Mouse (Mus musculus): ENCODE results near the gene Coasy. TPM values are rescaled to one million over a fixed set of nuclear protein-coding genes. Genes with fewer than 3 reads are reported as not detected.
"Not testable (repeated sequence)": the region's sequence is repeated elsewhere in the genome, so short reads cannot be mapped to it uniquely, and the experiment has no call there.

Gene Coasy
- polyA plus RNA-seq, 1 experiment from 2014 or later: 45.7 TPM

GRCm38 (mm10) chr11:101109351-101109750, 27.0 kb downstream of the Coasy start:
- CTCF ChIA-PET: interaction anchor here (0.9 to 1.4 kb wide), 2 partner anchors 61 to 67 kb away, joined by 3 read pairs; partner anchors contain the start of gene Cntnap1
- no peak for DNase-seq (ENCODE audit: low read depth, low spot score)
- no peak for TF ChIP-seq CTCF (IDR thresholded peaks at IDR 0.05)
- POLR2A ChIA-PET: interaction anchor here (1.0 kb wide), 1 partner anchor 14 kb away, joined by 3 read pairs; the partner anchor contains the start of gene Psmc3ip
- ATAC-seq: no peak
- in situ Hi-C loops (cut with MboI; ENCODE audit: low pct_unique_long_range_greater_than_20kb): no loop called here
- no peaks in the 10 kb centered on the region for H3K27me3 ChIP-seq

DNA sequence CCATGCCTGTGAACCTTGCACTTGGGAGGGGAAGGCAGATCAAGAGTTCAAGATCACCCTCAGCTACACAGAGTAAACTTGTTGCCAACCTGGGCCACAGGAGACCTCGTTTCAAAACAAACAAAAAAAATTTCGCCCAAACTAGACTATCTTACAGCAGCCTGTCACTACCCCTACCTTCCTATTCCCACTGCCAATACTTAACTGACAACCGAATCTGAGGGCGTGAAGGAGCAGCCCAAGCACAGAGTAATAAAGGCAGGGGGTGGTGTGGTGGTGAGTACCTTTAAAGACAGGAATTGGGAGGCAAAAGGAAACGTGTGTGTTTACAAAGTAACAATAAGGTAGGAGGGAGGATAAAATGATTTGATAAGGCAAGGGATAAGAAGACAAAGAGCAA, 28.3 kb downstream of the Coasy start:
- H3K27me3 ChIP-seq: no peaks in the 10 kb centered on the region
- POLR2A ChIA-PET: interaction anchor here (1.1 kb wide), 1 partner anchor 23 kb away, joined by 4 read pairs; no protein-coding TSS in a partner anchor
- DNase-seq (ENCODE audit: low read depth, low spot score) (no peak), ATAC-seq (no peak)
- in situ Hi-C loops (cut with MboI; ENCODE audit: low pct_unique_long_range_greater_than_20kb): no loop called here
- TF ChIP-seq CTCF (IDR thresholded peaks at IDR 0.05): no peak
- CTCF ChIA-PET: interaction anchor here (0.6 kb wide), 1 partner anchor 316 kb away, joined by 3 read pairs; no protein-coding TSS in a partner anchor

DNA sequence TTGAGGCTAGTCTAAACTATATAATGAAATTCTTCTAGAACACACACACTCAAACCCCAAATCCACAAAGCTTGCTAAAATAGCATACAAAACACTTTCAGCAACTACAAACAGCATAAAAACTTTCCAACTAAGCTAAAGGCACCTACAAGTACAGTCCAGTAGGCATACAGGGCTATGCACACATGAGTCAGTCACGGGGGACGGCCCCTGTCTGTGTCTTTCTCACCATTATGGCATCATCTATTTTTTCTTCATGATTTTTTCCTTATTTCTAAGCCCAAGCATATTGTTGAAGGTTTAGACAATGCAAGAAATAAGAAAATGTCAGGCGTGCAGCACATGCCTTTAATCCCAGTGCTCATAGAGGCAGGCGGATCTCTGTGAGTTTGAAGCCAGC, 28.8 kb downstream of the Coasy start:
- no peaks in the 10 kb centered on the region for H3K27me3 ChIP-seq
- DNase-seq (ENCODE audit: low read depth, low spot score) (no peak), ATAC-seq (no peak)
- in situ Hi-C loops (cut with MboI; ENCODE audit: low pct_unique_long_range_greater_than_20kb): no loop called here
- ChIA-PET CTCF (interaction anchor here (0.6 kb wide), 1 partner anchor 316 kb away, joined by 3 read pairs; no protein-coding TSS in a partner anchor), POLR2A (interaction anchor here (1.1 kb wide), 1 partner anchor 23 kb away, joined by 4 read pairs; no protein-coding TSS in a partner anchor)
- TF ChIP-seq CTCF (IDR thresholded peaks at IDR 0.05): no peak

- in situ Hi-C loops (cut with MboI; ENCODE audit: low pct_unique_long_range_greater_than_20kb): no loop called here
- ChIA-PET POLR2A (no interaction called here), CTCF (no interaction called here)
- ATAC-seq: no peak
- no peaks in the 10 kb centered on the region for H3K27me3 ChIP-seq
- no peak for DNase-seq (ENCODE audit: low read depth, low spot score)
- no peak for TF ChIP-seq CTCF (IDR thresholded peaks at IDR 0.05)
Measured at GRCm38 (mm10) chr11:101112186-101112585, 29.8 kb downstream of the Coasy start.

GRCm38 (mm10) chr11:101115564-101115963, 33.2 kb downstream of the Coasy start:
- no peak for ATAC-seq
- H3K27me3 ChIP-seq: no peaks in the 10 kb centered on the region
- in situ Hi-C loops (cut with MboI; ENCODE audit: low pct_unique_long_range_greater_than_20kb): no loop called here
- ChIA-PET POLR2A (interaction anchor here (1.2 kb wide), 1 partner anchor 11 kb away, joined by 3 read pairs; no protein-coding TSS in a partner anchor), CTCF (no interaction called here)
- no peak for DNase-seq (ENCODE audit: low read depth, low spot score)
- no peak for TF ChIP-seq CTCF (IDR thresholded peaks at IDR 0.05)

DNA sequence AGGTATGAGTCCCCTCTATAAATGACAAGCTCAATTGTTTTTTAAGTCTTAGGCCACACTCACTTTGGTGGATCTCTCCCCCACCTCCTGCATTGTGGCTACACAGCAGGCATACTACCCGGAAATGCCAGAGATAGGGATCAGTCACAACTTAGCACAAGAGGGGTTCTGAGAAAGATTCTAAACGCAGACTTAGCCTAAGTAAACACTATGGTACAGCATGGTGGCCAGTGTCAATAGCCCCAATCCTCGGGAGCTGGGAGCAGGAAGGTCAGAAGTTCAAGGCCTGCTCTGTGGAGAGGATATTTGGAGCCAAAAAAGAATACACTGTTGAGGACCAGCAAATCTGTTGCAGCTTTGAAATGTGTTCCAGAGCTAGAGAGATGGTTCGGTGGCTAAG, 35.7 kb downstream of the Coasy start:
- DNase-seq (ENCODE audit: low read depth, low spot score) (no peak), ATAC-seq (no peak)
- in situ Hi-C loops (cut with MboI; ENCODE audit: low pct_unique_long_range_greater_than_20kb): no loop called here
- TF ChIP-seq CTCF (IDR thresholded peaks at IDR 0.05): no peak
- ChIA-PET POLR2A (interaction anchor here (0.7 to 2.2 kb wide), 3 partner anchors 23 to 54 kb away, joined by 4 to 8 read pairs (median 4); partner anchors contain the start of genes Plekhh3 and Psmc3ip), CTCF (interaction anchor here (1.2 to 1.6 kb wide), 5 partner anchors 13 to 56 kb away, joined by 3 to 4 read pairs (median 3); partner anchors contain the start of gene Psmc3ip)
- no peaks in the 10 kb centered on the region for H3K27me3 ChIP-seq

- in situ Hi-C loops (cut with MboI; ENCODE audit: low pct_unique_long_range_greater_than_20kb): no loop called here
- CTCF ChIA-PET: interaction anchor here (1.2 to 1.6 kb wide), 3 partner anchors 14 to 55 kb away, joined by 3 to 5 read pairs (median 4); no protein-coding TSS in a partner anchor
- no peak for TF ChIP-seq CTCF (IDR thresholded peaks at IDR 0.05)
- no peaks in the 10 kb centered on the region for H3K27me3 ChIP-seq
- peak; percentile 21 for ATAC-seq
- no peak for DNase-seq (ENCODE audit: low read depth, low spot score)
- POLR2A ChIA-PET: interaction anchor here (0.6 to 2.2 kb wide), 6 partner anchors 11 to 197 kb away, joined by 3 to 8 read pairs (median 4); partner anchors contain the start of genes Mlx, Plekhh3, Psmc3ip and Psme3
Measured at GRCm38 (mm10) chr11:101119131-101119760, 36.9 kb downstream of the Coasy start.

GRCm38 (mm10) chr11:101119761-101120544, 37.6 kb downstream of the Coasy start, which contains the start of the genes Retreg3 and Tubg1:
Gene Retreg3, minus strand, starts transcription at chr11:101119893.
Gene Tubg1, plus strand, starts transcription at chr11:101119938.
- TF ChIP-seq CTCF (IDR thresholded peaks at IDR 0.05): no peak
- ChIA-PET CTCF (interaction anchor here (1.6 to 2.6 kb wide), 3 partner anchors 14 to 55 kb away, joined by 4 to 5 read pairs (median 5); partner anchors contain the start of gene Ccr10), POLR2A (interaction anchor here (0.6 to 2.2 kb wide), 7 partner anchors 11 to 196 kb away, joined by 3 to 8 read pairs (median 4); partner anchors contain the start of genes Mlx, Plekhh3, Psmc3ip and Psme3)
- DNase-seq (ENCODE audit: low read depth, low spot score) (peak; percentile 97), ATAC-seq (peak; percentile 82)
- in situ Hi-C loops (cut with MboI; ENCODE audit: low pct_unique_long_range_greater_than_20kb): no loop called here
- no peaks in the 10 kb centered on the region for H3K27me3 ChIP-seq

DNA sequence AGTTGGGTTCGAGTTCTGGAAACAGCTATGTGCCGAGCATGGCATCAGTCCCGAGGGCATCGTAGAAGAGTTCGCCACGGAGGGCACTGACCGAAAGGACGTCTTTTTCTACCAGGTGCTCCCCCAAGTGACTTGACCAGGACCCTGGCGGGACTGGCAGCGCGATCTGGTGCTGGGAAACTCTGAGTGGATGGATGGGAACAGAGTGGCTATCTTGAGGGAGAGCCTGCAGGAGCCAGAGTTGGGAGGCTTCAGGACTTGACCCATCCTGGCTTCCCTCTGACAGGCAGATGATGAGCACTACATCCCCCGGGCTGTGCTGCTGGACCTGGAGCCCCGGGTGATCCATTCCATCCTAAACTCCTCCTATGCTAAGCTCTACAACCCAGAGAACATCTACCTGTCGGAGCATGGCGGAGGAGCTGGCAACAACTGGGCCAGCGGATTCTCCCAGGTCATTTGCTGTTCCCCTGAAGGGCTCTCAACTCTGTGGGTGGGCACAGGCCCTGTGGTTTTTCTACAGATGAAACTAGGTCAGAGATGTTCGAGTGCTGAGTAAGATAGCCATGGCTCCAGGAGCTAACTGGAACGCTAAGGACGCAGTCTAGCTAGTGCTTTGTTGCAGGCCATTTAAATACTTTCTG, 38.3 kb downstream of the Coasy start:
- ATAC-seq (peak; percentile 4), DNase-seq (ENCODE audit: low read depth, low spot score) (no peak)
- POLR2A ChIA-PET: interaction anchor here (0.6 kb wide), 1 partner anchor 147 kb away, joined by 3 read pairs; no protein-coding TSS in a partner anchor
- in situ Hi-C loops (cut with MboI; ENCODE audit: low pct_unique_long_range_greater_than_20kb): no loop called here
- TF ChIP-seq CTCF (IDR thresholded peaks at IDR 0.05): no peak
- CTCF ChIA-PET: interaction anchor here (1.6 to 2.6 kb wide), 3 partner anchors 15 to 55 kb away, joined by 4 to 5 read pairs (median 5); partner anchors contain the start of gene Ccr10
- H3K27me3 ChIP-seq: no peaks in the 10 kb centered on the region

- CTCF ChIA-PET; H3K27me3 ChIP-seq; ATAC-seq; in situ Hi-C loops (cut with MboI; ENCODE audit: low pct_unique_long_range_greater_than_20kb); DNase-seq (ENCODE audit: low read depth, low spot score); POLR2A ChIA-PET: not testable (repeated sequence)
Measured at GRCm38 (mm10) chr11:101124494-101124893, 42.1 kb downstream of the Coasy start.

- POLR2A ChIA-PET, CTCF ChIA-PET: not testable (repeated sequence)
Measured at GRCm38 (mm10) chr11:101125008-101125407, 42.6 kb downstream of the Coasy start.

More at GRCm38 (mm10) chr11:101125008-101125407, 42.6 kb downstream of the Coasy start:
- in situ Hi-C loops (cut with MboI; ENCODE audit: low pct_unique_long_range_greater_than_20kb); H3K27me3 ChIP-seq; ATAC-seq; DNase-seq (ENCODE audit: low read depth, low spot score): not testable (repeated sequence)
